Mouse (Mus musculus) common myeloid progenitor, adult 5-6 weeks (primary cell): ENCODE data around the gene Olfr822. TPM values are rescaled to one million over a fixed set of nuclear protein-coding genes. Genes with fewer than 3 reads are reported as not detected.
"Not testable (repeated sequence)": the region's sequence is repeated elsewhere in the genome, so short reads cannot be mapped to it uniquely, and the experiment has no call there.

Experiments
- ATAC-seq: replicated peaks from 2 replicates; pipeline ENCODE4 v1.8.0; 2016; ENCODE audit warnings: low read depth, mild to moderate bottlenecking, moderate TSS enrichment, inconsistent platforms; ENCODE audit not compliant: poor library complexity, severe bottlenecking
- total RNA-seq: library from RNA; stranded (forward); fragments of 200-1000, 187-1606 nt; gene quantifications from 2 replicates; pipeline ENCODE4 v1.2.3, GENCODE M21; 2017

Olfr822 gene
- not detected in 2 replicates for total RNA-seq

- no peak for ATAC-seq
These were observed at the start of gene Olfr822 for GRCm38 (mm10) chr10:130070910-130071309. Gene Olfr822 (plus strand): TSS chr10:130071210.

GRCm38 (mm10) chr10:130030048-130030447, 41.0 kb upstream of the Olfr822 start, which contains the start of gene Olfr821:
Gene Olfr821 (plus strand): TSS chr10:130030348.
- no peak for ATAC-seq

DNA sequence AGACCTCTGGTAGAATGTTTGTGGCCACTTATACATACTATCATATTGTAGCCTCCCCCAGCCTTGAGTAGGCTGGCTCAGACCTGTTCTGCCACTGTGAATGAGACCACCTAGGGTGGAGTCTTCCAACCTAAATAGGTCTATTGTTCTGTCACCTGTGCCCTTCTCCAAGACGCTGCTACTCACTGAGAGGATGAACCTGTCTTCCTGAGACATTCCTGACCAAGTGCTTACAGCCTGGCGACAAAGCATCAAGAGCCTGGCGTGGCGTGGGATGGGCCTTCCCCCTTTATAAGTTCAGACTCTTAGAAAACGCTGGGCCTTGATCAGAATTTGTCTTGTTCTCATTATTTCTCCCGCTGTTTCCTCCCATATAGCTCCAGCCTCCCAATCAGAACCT, 33.9 kb upstream of the Olfr822 start:
- ATAC-seq = no peak

GRCm38 (mm10) chr10:130092838-130093440, 21.9 kb downstream of the Olfr822 start:
- ATAC-seq = peak; percentile 96

- peak; percentile 70; the same call in 1 of the 2 replicates for ATAC-seq
These were observed 25.1 kb downstream of the Olfr822 start for GRCm38 (mm10) chr10:130096104-130096503.

DNA sequence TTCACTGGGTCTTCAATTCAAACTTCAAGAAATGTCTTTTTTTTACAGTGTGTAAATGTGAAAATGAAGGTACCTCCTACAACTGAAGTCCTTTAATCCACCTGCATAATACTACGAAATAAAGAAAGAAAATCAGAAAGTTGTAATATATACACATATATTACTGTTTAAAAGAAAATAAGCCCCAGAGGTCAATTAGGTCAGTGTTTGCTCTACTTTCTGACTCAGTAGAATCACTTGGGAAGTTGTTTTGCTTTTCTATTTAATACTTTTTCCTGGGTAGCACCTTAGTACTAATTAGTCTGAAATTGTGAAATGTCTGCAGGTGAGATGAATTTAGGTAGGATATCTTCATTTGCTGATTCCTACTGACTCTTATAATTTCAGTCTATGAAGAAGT, 44.3 kb downstream of the Olfr822 start, which contains the start of gene Olfr823:
Gene Olfr823 (minus strand): TSS at position 101 of the 400 bp plus-strand sequence.
- ATAC-seq = not testable (repeated sequence)

- not testable (repeated sequence) for ATAC-seq
These were observed 45.0 kb downstream of the Olfr822 start for GRCm38 (mm10) chr10:130116045-130116444.

Other genes with a start within 250 kb of the Olfr822 start
- not detected in 2 replicates for gene Olfr812, start 225.1 kb upstream of the Olfr822 start, total RNA-seq
- gene Olfr813, start 215.8 kb upstream of the Olfr822 start, total RNA-seq = not detected in 2 replicates
- gene Olfr814, start 191.4 kb upstream of the Olfr822 start, total RNA-seq = not detected in 2 replicates
- not detected in 2 replicates for gene Olfr815, start 165.3 kb upstream of the Olfr822 start, total RNA-seq
- not detected in 2 replicates for gene Olfr816, start 155.6 kb upstream of the Olfr822 start, total RNA-seq
- gene Olfr818, start 122.1 kb upstream of the Olfr822 start, total RNA-seq = not detected in 2 replicates
- gene Olfr819, start 103.9 kb upstream of the Olfr822 start, total RNA-seq = not detected in 2 replicates
- gene Olfr247, start 95.1 kb upstream of the Olfr822 start, total RNA-seq = not detected in 2 replicates
- not detected in 2 replicates for gene Gm10310, start 86.1 kb upstream of the Olfr822 start, total RNA-seq
- gene Olfr820, start 58.6 kb upstream of the Olfr822 start, total RNA-seq = not detected in 2 replicates
- not detected in 2 replicates for gene Olfr821, start 40.9 kb upstream of the Olfr822 start, total RNA-seq
- not detected in 2 replicates for gene Olfr823, start 44.2 kb downstream of the Olfr822 start, total RNA-seq
- gene Olfr824, start 58.8 kb downstream of the Olfr822 start, total RNA-seq = not detected in 2 replicates
- not detected in 2 replicates for gene Olfr825, start 95.6 kb downstream of the Olfr822 start, total RNA-seq
- gene Olfr826, start 113.0 kb downstream of the Olfr822 start, total RNA-seq = not detected in 2 replicates
- not detected in 2 replicates for gene Olfr827, start 143.2 kb downstream of the Olfr822 start, total RNA-seq
- gene Neurod4, start 209.0 kb downstream of the Olfr822 start, total RNA-seq = not detected in 2 replicates